Mouse (Mus musculus): Measurements from ENCODE around the gene Gm17387.

The Gm17387 gene

DNA sequence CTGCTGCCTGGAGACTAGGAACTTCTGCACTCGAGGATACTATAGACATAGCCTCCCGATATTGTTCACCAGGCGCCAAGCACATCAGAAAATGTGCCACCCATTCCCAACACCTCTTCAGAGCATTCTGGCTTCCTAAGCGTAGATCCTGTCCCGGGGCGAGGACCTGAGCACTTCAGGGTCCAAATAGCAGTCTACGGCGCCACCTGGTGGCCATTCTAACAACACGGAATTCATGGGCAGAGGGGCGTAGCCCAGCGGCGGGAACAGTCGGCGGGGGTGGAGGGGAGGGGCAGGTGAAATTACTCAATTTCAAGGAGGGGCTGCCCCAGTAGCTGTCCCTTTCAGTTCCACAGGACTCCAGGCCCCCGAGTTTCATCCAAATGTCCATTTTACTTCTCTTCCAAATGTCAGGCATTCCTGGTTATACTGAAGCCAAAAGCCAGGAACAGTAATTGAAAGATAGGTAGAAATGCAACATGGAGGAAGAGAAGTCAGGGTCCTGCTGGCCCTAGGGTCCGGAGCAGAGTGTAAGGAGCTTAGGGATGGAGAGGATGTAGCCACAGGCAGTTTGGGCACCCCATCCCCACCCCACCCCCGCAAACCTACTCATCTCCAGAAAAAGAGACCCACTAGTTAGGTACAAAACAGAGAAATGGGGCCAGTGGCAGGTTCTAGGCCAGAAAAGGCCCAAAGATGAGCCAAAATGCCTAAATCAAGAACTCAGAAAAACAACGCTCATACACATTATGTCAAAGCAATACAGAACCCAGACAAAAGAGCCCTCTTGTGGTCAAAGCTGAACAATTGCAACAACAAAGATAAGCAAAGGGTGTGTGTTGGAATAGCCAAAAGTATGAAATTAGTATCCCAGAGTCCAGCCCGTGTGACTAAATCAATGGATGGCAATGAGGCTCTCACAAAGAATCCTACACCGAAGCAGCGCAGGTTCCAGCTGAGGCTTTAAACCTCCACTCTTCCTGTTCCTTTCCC lies 19.6 kb downstream of the Gm17387 start:
- DNase-seq (ENCODE audit: low spot score): peak; percentile 83

DNA sequence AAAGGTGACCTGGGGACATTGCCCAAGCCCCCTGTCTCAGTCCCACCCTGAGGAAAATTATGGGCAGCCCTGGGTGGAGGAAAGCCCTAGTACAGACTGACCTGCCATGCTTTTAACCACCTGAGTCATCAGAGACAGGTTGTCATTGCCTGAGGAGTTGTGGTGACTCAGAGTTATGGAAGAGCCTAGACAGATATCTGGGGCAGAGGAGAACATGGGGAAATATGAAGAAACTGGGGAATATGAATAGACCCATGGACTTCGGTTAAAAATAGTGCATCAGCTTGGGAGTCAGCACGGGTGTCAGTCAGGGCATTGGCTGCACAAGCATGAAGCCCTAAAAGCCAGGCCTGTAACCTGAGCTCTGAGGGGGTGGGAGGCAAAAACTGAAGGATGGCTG lies 20.4 kb downstream of the Gm17387 start:
- no peak for DNase-seq (ENCODE audit: low spot score)

DNA sequence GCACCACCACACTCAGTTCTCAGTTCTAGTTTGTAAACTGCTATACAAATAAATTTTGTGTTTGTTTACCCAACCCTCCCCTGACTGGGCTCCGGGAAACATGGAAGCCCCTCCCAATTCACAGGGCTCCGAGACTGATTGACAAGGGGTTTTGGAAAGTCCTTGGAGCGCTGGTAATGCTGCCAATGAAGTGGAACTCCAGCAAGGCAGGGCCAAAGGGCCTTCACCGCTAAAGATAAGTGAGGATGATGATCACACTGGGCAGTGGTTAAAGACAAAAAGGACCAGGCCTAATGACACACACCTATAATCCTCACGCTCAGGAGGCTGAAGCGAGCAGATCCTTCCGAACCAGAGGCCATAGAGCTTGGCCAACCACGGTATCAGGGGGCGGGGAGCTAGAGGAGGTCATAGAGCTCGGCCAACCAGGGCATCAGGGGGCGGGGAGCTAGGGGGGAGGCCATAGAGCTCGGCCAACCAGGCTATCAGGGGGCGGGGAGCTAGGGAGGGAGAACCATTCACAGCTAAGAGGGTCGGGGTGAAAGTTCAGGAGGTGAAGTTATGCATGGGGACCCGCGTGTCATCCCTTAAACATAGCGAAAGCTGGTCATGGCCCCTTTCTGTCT lies 22.2 kb downstream of the Gm17387 start:
- no peak for DNase-seq (ENCODE audit: low spot score)

DNA sequence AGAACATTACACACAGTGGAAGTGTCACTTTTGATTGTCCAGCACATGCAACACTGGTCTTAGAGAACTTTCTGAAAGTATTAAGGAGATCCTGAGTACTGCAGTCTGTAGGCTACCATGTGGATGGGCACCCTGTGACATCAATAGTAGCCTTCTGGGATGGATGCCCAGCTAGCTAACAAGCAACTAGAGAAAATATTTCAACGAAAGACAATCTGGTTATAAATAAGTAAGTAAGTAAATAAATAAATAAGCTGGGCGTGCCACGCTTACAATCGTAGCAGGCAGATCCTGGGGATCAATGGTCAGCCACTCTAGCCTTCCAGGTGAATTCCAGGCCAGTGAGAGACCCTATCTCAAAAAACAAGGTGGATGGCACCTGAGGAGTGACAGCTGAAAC lies 23.1 kb downstream of the Gm17387 start:
- no peak for DNase-seq (ENCODE audit: low spot score)

DNA sequence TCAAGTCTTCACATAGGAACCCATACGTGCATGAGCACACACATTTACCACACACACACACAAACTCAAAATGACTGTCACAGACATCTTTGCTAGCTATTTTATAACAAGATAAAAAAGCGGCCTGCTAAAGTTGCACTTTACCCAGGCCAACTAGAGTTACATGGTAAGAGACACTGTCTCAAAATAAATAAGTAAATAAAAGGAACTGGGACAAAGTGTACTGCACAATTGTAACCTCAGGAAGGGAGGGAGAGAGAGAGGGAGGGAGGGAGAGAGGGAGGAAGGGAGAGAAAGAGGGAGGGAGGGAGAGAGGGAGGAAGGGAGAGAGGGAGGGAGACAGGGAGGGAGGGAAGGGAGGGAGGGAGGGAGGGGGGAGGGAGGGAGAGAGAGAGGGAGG lies 23.5 kb downstream of the Gm17387 start:
- DNase-seq (ENCODE audit: low spot score): no peak

DNA sequence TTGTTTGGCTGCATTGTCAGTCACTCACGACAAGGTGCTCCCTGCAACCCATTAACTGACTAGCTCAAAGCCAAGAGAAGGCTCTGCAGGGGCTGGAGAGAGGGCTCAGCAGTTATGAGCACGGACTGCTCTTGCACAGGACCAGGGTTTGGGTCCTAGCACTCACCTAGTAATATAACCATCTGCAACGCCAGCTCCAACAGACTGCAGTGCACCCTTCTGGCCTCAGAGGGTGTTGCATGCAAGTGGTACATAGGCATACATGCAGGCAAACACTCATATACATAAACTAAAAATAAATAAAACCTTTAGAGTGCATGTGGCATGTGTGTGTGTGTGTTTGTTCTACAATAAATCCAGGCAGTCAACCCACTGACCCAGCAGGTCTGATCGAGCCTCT lies 26.9 kb downstream of the Gm17387 start:
- DNase-seq (ENCODE audit: low spot score): no peak

DNA sequence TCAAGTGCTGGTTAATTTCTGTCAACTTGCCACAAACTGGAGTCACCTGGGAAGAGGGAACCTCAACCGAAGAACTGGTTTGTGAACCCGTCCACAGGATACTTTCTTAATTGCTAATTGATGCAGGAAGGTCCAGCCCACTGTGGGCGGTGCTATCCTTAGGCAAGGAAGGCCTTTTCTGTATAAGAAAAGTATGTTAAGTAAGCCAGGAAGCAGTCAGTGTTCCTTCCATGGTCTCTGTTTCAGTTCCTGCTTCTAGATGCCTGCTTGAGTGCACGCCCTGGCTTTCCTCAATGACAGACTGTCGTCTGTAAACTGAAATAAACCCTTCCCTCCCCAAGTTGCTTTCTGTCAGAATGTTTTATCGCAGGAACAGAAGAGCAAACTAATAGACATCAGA lies 28.0 kb downstream of the Gm17387 start:
- DNase-seq (ENCODE audit: low spot score): no peak

DNA sequence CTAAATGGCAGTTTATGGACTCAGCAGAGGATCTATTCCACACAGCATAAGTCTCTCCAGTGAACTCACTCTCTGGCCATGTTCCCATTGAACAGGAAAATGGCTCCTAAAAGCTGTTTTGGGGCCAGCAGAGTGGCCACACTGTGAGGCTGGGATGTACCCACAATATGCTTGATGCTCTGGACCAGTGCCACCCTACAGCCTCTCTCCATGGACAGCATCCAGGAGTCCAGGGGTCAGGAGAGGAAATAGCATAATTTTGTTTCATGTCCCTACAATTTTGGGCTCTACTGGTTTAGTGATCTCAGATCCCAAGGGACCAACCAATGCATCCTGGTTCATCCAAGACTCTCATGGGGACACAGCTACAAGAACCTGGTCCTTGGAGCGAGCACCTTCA lies 28.6 kb downstream of the Gm17387 start:
- no peak for DNase-seq (ENCODE audit: low spot score)

DNA sequence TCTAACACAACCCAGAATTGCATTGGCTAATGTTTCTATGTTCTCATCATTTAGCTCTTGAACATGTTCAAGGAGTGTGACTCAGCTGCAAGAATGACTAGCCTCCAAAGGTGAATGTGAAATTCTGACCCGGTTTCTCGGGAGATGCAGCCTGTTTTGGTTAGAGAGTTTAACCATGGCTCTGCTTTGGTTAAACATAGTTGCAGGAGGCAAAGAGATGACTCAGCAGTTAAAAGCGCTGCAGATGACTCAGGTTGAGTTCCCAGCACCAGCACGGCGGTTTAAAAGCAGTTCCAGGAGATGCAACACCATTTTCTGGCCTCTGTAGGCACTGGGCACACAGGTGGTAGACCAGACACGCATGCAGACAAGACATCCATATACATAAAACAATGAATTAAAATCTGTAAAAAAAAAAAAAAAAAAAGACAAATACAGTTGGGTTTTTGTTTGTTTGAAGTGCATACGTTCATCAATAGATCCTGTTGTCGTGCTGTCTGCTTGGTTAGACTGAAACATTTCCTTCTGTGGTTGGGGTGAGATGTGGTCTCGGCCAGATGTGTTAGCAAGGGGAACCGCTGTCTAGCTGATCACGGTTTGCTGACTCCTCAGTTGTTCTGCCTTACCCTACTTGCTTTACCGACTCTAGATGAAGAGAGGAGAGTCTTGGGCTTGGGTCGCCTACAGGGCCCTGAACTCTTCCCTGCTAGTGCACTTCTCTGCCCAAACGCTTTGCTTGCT lies 29.8 kb downstream of the Gm17387 start:
- DNase-seq (ENCODE audit: low spot score): no peak

DNA sequence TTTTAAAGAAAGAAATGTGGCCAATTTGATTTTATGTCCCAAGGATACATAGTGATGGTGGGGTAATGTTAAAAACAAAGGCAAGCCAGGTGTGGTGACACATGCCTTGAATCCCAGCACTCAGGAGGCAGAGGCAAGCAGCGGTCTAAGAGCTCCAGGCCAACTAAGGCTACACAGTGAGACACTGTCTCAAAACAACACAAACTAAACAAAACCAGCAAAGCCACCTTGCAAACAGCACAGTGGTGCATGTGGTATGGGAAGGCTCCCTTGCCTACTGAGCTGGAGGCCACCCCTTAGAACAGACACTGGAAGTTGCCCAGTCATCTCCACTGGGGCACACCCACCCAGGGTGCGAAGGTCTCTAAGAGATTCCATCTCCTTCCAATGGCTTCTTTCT lies 31.0 kb downstream of the Gm17387 start:
- no peak for DNase-seq (ENCODE audit: low spot score)

DNA sequence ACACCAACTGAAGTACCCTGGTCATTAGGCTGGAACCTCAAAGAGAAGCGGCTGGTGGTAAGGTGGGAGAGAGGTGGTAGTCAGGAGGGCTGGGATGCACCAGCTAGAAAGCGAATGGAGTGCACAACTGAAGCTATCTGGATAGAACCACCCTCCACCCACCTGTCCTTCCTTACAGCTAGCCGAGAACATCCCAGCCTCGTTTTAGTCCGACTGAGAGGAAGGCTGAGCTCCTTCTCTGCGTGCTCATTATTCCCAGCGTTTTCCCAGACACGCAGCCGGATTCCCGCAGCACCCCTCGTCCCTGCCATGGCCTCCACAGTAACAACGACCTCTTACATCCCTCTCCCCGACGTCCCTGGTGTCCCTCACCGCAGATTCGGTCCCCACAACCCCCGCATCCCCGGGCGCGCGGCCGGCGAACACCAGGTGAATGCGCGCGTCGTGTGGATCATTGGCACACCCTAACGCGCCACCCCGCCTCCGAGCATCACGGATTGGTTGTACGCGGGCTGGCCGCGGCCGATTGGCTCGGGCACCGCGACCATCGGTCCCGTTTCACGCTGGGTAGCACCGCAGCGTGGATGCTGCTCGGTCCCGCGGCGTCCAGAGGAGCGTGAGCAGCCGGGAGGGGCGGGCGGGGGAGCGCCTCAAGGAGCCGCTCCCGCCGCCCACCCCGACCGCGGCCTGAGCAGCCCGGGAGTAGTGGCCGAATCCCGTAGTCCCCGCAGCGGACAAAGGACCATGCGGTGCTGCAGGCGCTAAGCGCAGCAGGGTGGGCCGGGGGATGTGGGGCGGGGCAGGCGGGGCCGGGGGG lies 31.7 kb downstream of the Gm17387 start, which contains the start of gene B4galnt4:
Gene B4galnt4, plus strand, starts transcription at position 679 of the 817 bp plus-strand sequence.
- DNase-seq (ENCODE audit: low spot score): peak; percentile 27

DNA sequence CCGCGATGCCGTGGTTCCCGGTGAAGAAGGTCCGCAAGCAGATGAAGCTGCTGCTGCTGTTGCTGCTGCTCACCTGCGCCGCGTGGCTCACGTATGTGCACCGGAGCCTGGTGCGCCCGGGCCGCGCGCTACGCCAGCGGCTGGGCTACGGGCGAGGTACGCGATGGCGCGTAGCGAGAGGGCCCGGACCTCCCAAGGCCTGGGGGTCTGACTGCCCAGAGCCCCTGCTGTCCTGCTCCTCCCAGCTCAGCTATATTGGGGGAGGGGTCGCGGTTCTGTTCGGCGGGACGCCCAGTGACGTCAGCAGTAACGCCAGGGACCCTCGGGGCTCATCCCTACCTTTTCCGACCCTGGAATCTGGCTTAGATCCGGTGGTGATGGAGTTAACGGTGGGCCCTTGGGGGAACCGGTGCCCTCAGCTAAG lies 32.4 kb downstream of the Gm17387 start:
- DNase-seq (ENCODE audit: low spot score): no peak

DNA sequence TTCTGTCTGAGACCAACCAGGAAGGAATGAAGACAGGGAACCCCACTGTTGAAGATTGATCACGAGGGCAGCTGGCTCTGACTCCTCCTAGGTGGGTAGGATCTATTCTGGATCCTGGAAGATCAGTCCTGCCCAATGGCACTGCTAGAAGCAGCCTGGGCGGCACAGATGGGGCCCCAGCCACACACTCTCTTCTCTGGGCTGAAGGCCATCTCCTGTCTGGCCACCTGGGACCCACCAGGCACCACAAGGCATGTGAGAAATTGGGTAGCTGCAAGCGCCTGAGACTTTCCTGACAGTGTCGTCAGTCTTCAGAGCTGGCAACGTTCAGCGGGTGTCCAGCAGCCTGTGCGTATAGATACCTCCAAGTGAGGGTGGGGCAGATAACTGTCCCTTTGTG lies 33.6 kb downstream of the Gm17387 start:
- DNase-seq (ENCODE audit: low spot score): no peak

DNA sequence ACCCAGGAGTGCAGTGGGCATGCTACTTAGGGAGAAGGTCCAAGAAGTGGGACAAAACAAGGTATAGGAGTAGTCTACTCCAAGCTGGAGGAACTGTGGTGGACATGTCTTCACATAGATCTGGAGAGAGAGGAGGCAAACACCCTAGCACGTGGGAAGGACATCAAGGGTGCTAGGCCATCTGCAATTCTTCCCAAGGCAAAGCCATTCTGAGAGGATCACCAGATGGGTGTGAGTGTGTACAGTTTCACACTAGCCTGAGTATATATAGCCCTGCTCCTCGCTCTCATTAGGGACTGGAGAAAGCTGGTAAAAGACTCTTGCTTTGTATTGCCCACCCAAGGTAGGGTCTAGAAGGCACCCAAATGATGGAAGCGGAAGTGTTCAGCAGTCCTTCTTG lies 34.4 kb downstream of the Gm17387 start:
- no peak for DNase-seq (ENCODE audit: low spot score)

DNA sequence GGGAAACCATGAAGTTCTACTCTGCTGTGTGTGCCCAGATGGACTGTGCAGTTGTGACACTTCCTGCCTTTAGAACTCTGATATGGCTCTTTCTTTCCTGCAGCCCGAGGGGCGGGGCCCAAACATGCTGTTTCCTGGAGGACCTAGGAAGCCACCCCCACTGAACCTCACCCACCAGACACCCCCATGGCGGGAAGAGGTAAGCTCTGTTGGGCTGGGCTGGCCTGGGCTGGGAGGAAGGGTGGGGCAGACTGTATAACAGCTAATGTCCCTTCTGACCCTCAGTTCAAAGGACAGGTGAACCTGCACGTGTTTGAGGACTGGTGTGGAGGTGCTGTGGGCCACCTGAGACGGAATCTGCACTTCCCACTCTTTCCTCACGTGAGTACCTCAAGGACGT lies 35.2 kb downstream of the Gm17387 start:
- no peak for DNase-seq (ENCODE audit: low spot score)

DNA sequence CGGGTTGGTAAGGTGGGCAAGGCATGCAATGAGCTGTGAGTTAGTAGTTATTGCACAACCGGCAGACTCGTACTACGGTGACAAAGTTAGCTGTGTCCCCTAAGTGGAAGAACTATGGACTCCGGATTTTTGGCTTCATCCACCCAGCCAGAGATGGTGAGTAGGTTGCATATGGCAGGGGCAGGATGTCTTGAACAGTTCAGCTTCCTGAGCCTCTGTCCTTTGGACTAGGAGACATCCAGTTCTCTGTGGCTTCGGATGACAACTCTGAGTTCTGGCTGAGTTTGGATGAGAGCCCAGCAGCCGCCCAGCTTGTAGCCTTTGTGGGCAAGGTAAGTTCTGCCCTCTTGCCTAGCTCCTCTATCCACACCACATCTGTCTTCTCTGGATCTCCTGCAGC lies 35.6 kb downstream of the Gm17387 start:
- no peak for DNase-seq (ENCODE audit: low spot score)

DNA sequence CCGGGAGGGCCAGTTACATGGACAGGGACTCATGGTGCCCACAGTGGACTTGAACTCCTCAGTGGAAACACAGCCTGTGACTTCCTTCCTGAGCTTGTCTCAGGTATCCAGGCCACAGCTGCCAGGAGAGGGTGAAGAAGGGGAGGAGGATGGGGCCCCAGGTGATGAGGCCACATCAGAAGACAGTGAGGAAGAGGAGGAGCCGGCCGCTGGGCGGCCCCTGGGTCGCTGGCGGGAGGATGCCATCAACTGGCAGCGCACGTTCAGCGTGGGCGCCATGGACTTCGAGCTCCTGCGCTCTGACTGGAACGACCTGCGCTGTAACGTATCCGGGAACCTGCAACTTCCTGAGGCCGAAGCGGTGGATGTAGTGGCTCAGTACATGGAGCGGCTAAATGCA lies 39.4 kb downstream of the Gm17387 start:
- no peak for DNase-seq (ENCODE audit: low spot score)

DNA sequence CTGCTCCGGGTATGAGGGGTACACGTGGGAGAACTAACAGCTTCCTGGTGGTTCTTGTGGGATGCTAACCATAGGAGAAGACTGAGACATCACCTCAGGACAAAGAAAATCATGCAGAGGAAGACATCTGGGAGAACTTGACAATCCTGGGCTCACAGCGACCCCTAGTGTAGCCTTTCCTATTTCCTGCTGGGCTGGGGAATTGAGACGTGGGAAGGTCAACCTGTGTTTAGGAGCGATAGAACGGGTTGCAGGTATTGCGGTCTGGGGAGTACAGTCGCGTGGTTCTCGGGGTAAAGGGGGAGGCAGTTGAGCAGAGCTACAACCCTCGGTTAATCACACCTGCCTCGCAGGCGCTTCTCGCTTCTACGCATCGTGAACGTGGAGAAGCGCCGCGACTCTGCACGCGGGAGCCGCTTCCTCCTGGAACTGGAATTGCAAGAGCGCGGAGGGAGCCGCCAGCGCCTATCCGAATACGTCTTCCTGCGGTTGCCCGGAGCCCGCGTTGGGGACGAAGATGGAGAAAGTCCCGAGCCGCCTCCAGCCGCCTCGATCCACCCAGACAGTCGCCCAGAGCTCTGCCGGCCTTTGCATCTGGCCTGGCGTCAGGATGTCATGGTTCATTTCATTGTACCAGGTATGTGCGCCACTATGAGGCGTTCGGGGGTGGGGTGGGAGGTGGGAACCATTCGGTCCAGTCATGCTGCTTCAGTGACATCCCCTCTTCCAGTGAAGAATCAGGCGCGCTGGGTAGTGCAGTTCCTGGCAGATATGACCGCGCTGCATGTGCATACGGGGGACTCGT lies 41.3 kb downstream of the Gm17387 start:
- DNase-seq (ENCODE audit: low spot score): peak; percentile 50

DNA sequence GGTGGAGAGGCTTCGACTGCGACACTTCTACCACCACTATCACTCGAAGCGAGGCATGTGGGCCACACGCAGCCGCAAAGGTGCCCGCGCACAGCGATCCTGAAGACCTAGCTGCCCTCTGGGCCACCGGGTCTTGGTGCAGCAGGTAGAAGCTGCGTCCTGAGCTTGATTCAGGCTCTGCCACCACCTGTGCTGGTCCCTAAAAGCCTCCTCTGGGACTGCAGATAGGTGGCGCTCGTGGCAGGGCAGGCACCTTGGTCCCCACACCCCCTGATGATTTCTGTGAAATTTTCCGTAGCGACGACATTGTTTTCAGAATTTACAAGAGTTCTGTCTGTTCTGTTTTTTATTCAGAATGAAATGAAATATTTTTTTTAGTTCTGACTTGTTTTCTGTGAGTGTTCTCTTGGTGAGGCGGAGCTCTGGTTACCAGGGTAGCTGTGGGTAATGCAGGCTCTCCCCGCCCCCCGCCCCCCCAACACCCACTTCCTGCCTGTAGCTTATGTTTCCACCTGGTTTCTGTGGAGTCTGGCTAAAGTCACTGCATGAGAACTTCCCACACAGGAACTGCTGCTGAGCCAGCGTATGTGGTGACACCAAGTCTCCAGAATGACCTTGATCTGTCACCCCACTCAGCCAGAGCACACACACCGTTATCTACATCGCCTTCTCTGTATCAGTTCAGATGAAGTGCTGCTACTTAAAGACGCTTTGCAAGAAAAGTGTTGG lies 43.2 kb downstream of the Gm17387 start:
- DNase-seq (ENCODE audit: low spot score): peak; percentile 54

DNA sequence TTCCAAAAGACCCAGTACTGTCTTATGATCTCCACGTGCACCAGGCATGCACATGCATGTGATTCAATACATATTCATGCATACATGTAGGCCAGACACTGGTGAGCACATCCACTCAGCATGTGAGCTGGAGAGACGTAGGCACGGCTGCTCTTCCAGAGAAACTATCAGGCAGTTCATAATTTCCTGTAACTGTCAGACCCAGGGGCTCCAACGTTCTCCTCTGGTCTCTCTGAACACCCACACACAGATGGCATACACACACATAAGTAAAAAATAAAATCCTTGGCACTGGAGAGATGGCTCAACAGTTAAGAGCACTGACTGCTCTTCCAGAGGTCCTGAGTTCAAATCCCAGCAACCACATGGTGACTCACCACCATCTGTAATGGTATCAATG lies 44.9 kb downstream of the Gm17387 start:
- DNase-seq (ENCODE audit: low spot score): no peak

Measured in spleen, adult 12 weeks (tissue).